Mouse (Mus musculus): ENCODE data around the gene Spopl. TPM values are rescaled to one million over a fixed set of nuclear protein-coding genes. Genes with fewer than 3 reads are reported as not detected.
"Not testable (repeated sequence)": the region's sequence is repeated elsewhere in the genome, so short reads cannot be mapped to it uniquely, and the experiment has no call there.

Spopl gene
- 8.9 and 9.7 TPM in 2 replicates for polyA plus RNA-seq (2014; fragmentation: Nextera tagmentation; extraction: Ambion mirVana)

DNA sequence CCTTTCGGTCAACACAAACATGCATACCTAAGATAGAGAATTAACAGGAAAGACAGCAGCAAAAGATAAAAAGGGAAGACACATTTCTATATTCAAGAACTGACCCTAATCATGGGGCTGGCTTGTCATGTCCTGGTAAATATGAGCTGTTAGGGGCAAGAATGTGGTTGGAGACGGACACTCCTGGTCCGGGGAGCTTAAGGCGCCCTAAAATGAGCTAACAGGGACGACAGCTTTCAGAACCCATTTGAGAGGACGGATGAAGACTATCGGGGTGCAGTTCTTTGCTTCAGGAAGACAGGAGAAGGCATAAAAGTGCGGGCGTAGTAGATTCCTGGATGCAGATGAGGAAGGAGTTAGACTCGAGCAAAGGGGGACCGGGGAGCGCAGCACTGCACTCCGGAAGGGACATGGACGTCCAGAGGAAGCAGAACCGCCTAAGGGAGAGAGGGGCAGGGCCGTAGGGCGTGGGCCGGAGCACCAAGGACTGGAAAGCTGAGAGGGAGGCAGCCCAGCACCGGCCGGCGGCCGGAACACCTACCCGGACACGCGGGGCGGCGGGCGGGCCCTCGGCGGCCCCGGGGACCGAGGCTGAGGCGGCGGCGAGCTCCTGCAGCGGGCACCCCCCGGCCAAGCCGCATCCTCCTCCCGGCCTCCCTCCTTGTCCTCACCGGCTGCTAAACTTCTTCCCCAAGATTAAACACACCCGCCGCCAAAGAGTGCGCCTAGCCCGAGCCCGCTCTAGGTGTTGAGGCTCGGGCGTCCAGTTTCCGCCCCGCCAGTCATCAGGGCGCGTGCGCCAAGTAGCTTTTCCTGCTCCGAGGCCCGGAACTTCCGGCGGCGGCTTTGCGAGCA lies at the start of gene Spopl:
TSS of gene Spopl (minus strand) at position 805 of the 855 bp plus-strand sequence.
- Histone ChIP-seq H3K4me3 (ENCODE audit: low read depth, low read length) (peak within 1 kb of the TSS; percentile 91), H3K36me3 (ENCODE audit: control insufficient read depth, insufficient read depth, low read length) (no peaks in the 10 kb centered on the region), H3K27ac (replicated peaks; ENCODE audit: low read depth, low read length) (0 out of 2 replicates have a peak within 1 kb of the TSS, but pooled peaks have one; percentile 47), H3K9me3 (ENCODE audit: control insufficient read depth, low read length) (no peaks in the 10 kb centered on the region), H3K4me1 (ENCODE audit: control insufficient read depth, insufficient read depth, low read length) (no peaks in the 10 kb centered on the region; the same call in 1 of the 2 replicates), H3K9ac (ENCODE audit: low read length) (peak within 1 kb of the TSS; percentile 93), H3K27me3 (ENCODE audit: control insufficient read depth, insufficient read depth, low read length) (no peaks in the 10 kb centered on the region), H3K4me2 (ENCODE audit: low read depth, severe bottlenecking) (peak within 1 kb of the TSS; percentile 55)
- 2% methylated on average over 58 of the region's 58 CpGs for WGBS
- DNase-seq (ENCODE audit: low spot score) (peak; percentile 87), ATAC-seq (ENCODE audit: insufficient number of reproducible peaks, low FRiP score, low TSS enrichment, low read depth) (peak; percentile 89)

- Histone ChIP-seq H3K4me1 (ENCODE audit: control insufficient read depth, insufficient read depth, low read length) (no peaks in the 10 kb centered on the region), H3K27me3 (ENCODE audit: control insufficient read depth, insufficient read depth, low read length) (no peaks in the 10 kb centered on the region), H3K9me3 (ENCODE audit: control insufficient read depth, low read length) (no peaks in the 10 kb centered on the region), H3K9ac (ENCODE audit: low read length) (no peak overlapping the region), H3K27ac (replicated peaks; ENCODE audit: low read depth, low read length) (no peak overlapping the region), H3K4me3 (ENCODE audit: low read depth, low read length) (no peak overlapping the region), H3K4me2 (ENCODE audit: low read depth, severe bottlenecking) (no peak overlapping the region), H3K36me3 (ENCODE audit: control insufficient read depth, insufficient read depth, low read length) (no peaks in the 10 kb centered on the region)
- ATAC-seq (ENCODE audit: insufficient number of reproducible peaks, low FRiP score, low TSS enrichment, low read depth) (no peak), DNase-seq (ENCODE audit: low spot score) (no peak)
Measured at GRCm38 (mm10) chr2:23620128-23620527, 48.2 kb upstream of the Spopl start.

DNA sequence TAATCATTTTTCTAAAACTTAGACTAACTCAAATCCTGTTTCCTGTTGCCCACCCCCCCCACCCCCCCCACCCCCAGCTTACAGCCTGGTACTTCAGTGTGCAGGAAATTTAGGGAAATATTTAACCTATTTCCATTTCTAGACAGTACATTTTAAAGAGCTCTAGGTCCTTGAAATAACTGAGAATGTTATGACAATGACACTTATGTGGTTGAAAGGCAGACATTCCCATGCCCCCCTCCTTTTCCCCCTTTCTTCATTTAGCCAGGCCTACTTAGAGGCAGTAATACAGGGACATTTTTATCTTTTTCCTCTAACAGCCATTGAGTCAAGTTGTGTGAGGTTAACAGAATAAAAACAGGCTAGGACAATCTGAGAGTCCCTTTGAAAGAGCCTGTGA lies 46.1 kb upstream of the Spopl start:
- no peak overlapping the region for H3K4me3 ChIP-seq (ENCODE audit: low read depth, low read length)
- no peaks in the 10 kb centered on the region for H3K27me3 ChIP-seq (ENCODE audit: control insufficient read depth, insufficient read depth, low read length)
- DNase-seq (ENCODE audit: low spot score), result no peak

GRCm38 (mm10) chr2:23605391-23605790 lies 33.5 kb upstream of the Spopl start:
- DNase-seq (ENCODE audit: low spot score), result no peak
- Histone ChIP-seq H3K4me1 (ENCODE audit: control insufficient read depth, insufficient read depth, low read length) (no peaks in the 10 kb centered on the region), H3K36me3 (ENCODE audit: control insufficient read depth, insufficient read depth, low read length) (no peaks in the 10 kb centered on the region), H3K9me3 (ENCODE audit: control insufficient read depth, low read length) (no peaks in the 10 kb centered on the region), H3K27ac (replicated peaks; ENCODE audit: low read depth, low read length) (no peak overlapping the region), H3K4me2 (ENCODE audit: low read depth, severe bottlenecking) (no peak overlapping the region), H3K27me3 (ENCODE audit: control insufficient read depth, insufficient read depth, low read length) (no peaks in the 10 kb centered on the region), H3K9ac (ENCODE audit: low read length) (no peak overlapping the region), H3K4me3 (ENCODE audit: low read depth, low read length) (no peak overlapping the region)
- ATAC-seq (ENCODE audit: insufficient number of reproducible peaks, low FRiP score, low TSS enrichment, low read depth), result no peak

More for the DNA sequence above, 46.1 kb upstream of the Spopl start:
- no peak for ATAC-seq (ENCODE audit: insufficient number of reproducible peaks, low FRiP score, low TSS enrichment, low read depth)
- Histone ChIP-seq H3K36me3 (ENCODE audit: control insufficient read depth, insufficient read depth, low read length) (no peaks in the 10 kb centered on the region), H3K4me1 (ENCODE audit: control insufficient read depth, insufficient read depth, low read length) (no peaks in the 10 kb centered on the region), H3K4me2 (ENCODE audit: low read depth, severe bottlenecking) (no peak overlapping the region), H3K9ac (ENCODE audit: low read length) (no peak overlapping the region), H3K9me3 (ENCODE audit: control insufficient read depth, low read length) (no peaks in the 10 kb centered on the region), H3K27ac (replicated peaks; ENCODE audit: low read depth, low read length) (no peak overlapping the region)

- no peaks in the 10 kb centered on the region for H3K4me1 ChIP-seq (ENCODE audit: control insufficient read depth, insufficient read depth, low read length)
- H3K36me3 ChIP-seq (ENCODE audit: control insufficient read depth, insufficient read depth, low read length), result no peaks in the 10 kb centered on the region
- no peak overlapping the region for H3K4me2 ChIP-seq (ENCODE audit: low read depth, severe bottlenecking)
- 55% methylated on average over 2 of the region's 2 CpGs for WGBS
- no peaks in the 10 kb centered on the region for H3K9me3 ChIP-seq (ENCODE audit: control insufficient read depth, low read length)
- no peak for ATAC-seq (ENCODE audit: insufficient number of reproducible peaks, low FRiP score, low TSS enrichment, low read depth)
- DNase-seq (ENCODE audit: low spot score), result no peak
- no peaks in the 10 kb centered on the region for H3K27me3 ChIP-seq (ENCODE audit: control insufficient read depth, insufficient read depth, low read length)
- H3K9ac ChIP-seq (ENCODE audit: low read length), result no peak overlapping the region
- no peak overlapping the region for H3K27ac ChIP-seq (replicated peaks; ENCODE audit: low read depth, low read length)
- H3K4me3 ChIP-seq (ENCODE audit: low read depth, low read length), result no peak overlapping the region
Measured at GRCm38 (mm10) chr2:23588769-23589168, 16.9 kb upstream of the Spopl start.

- not testable (repeated sequence) for H3K9me3 ChIP-seq (ENCODE audit: control insufficient read depth, low read length); H3K9ac ChIP-seq (ENCODE audit: low read length); H3K27me3 ChIP-seq (ENCODE audit: control insufficient read depth, insufficient read depth, low read length); DNase-seq (ENCODE audit: low spot score); ATAC-seq (ENCODE audit: insufficient number of reproducible peaks, low FRiP score, low TSS enrichment, low read depth); H3K36me3 ChIP-seq (ENCODE audit: control insufficient read depth, insufficient read depth, low read length); H3K27ac ChIP-seq (replicated peaks; ENCODE audit: low read depth, low read length); H3K4me1 ChIP-seq (ENCODE audit: control insufficient read depth, insufficient read depth, low read length)
- 22% methylated on average over 4 of the region's 4 CpGs for WGBS
- Histone ChIP-seq H3K4me2 (ENCODE audit: low read depth, severe bottlenecking) (peak overlapping the region; percentile 55; the same call in 1 of the 2 replicates), H3K4me3 (ENCODE audit: low read depth, low read length) (peak overlapping the region; percentile 91)
Measured at GRCm38 (mm10) chr2:23572157-23572532, 239 bp upstream of the Spopl start.

DNA sequence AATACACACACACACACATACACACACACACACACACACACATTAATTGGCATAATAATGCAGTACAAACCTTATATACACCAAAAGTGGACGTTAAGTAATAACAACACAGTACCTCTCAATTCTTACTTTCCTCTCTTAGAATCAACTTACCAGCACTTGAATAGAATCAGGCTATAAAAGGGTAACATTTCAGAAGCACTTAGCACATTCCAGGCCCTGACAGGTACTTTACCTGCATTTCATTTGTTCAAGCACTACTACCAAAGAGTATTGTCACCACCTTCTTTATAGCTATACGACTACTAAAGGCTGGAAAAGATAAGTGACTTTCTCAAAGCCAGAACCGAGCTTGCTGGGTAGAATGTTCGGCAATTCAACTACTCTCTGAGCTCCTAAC lies 1.3 kb downstream of the Spopl start:
- Histone ChIP-seq H3K4me3 (ENCODE audit: low read depth, low read length) (no peak overlapping the region), H3K9me3 (ENCODE audit: control insufficient read depth, low read length) (no peaks in the 10 kb centered on the region), H3K36me3 (ENCODE audit: control insufficient read depth, insufficient read depth, low read length) (no peaks in the 10 kb centered on the region), H3K27ac (replicated peaks; ENCODE audit: low read depth, low read length) (no peak overlapping the region), H3K4me2 (ENCODE audit: low read depth, severe bottlenecking) (peak overlapping the region; percentile 55; the same call in 1 of the 2 replicates), H3K4me1 (ENCODE audit: control insufficient read depth, insufficient read depth, low read length) (no peaks in the 10 kb centered on the region; the same call in 1 of the 2 replicates), H3K27me3 (ENCODE audit: control insufficient read depth, insufficient read depth, low read length) (no peaks in the 10 kb centered on the region), H3K9ac (ENCODE audit: low read length) (no peak overlapping the region)
- 87% methylated on average over 4 of the region's 4 CpGs for WGBS
- DNase-seq (ENCODE audit: low spot score) (no peak), ATAC-seq (ENCODE audit: insufficient number of reproducible peaks, low FRiP score, low TSS enrichment, low read depth) (no peak)

- Histone ChIP-seq H3K9me3 (ENCODE audit: control insufficient read depth, low read length) (no peaks in the 10 kb centered on the region), H3K27ac (replicated peaks; ENCODE audit: low read depth, low read length) (no peak overlapping the region), H3K36me3 (ENCODE audit: control insufficient read depth, insufficient read depth, low read length) (no peaks in the 10 kb centered on the region), H3K4me3 (ENCODE audit: low read depth, low read length) (no peak overlapping the region), H3K4me2 (ENCODE audit: low read depth, severe bottlenecking) (no peak overlapping the region), H3K4me1 (ENCODE audit: control insufficient read depth, insufficient read depth, low read length) (no peaks in the 10 kb centered on the region; the same call in 1 of the 2 replicates), H3K27me3 (ENCODE audit: control insufficient read depth, insufficient read depth, low read length) (no peaks in the 10 kb centered on the region), H3K9ac (ENCODE audit: low read length) (no peak overlapping the region)
- 83% methylated on average over 1 of the region's 1 CpGs for WGBS
- DNase-seq (ENCODE audit: low spot score), result no peak
- no peak for ATAC-seq (ENCODE audit: insufficient number of reproducible peaks, low FRiP score, low TSS enrichment, low read depth)
Measured at GRCm38 (mm10) chr2:23568775-23569174, 3.1 kb downstream of the Spopl start.
